Comparison of ENCODE assay signal across 8 mouse cellular contexts in the genomic region with DNA sequence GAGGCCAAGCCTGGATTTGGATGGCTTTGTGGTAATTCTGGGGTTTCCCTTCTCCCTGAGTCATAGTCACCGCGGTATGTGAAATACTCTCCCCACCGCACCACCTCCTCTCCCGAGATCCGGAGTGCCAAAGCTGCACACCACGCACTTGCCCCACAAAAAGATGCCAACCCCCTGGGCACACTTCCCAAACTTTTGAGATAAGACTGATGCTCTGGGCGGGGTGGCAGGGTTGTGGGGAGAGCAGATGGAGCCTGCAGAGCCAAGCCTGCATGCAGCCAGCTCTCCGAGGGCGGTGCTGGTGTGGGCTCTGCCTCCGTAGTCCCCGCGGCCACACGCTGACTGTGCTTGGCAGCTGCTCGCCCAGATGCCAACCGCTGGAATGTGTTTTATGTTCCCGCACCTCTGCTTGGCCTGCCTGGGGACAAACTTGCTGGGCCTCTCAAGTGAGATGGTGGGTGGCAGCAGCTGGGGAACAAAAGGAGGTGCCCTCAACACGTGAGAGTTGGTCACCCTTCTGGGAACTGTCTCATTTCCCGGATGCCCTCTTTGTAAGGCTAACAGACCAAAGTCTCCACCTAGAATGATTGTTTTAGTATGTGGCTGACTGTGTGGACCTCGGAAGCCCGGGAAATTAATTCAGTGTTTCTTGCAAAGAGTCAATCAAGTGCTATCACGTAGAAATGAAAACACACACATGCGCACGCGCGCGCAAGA.
A peak's percentile ranks its signal among the peaks of the same experiment; 100 is the strongest.
DNase-seq lines count a peak whose midpoint lies in the region; ATAC-seq lines count a peak whose summit lies in the region.
"Not testable (repeated sequence)": the region's sequence is repeated elsewhere in the genome, so short reads cannot be mapped to it uniquely, and the experiment has no call there.

No protein-coding gene starts in this region.

- H3K4me1 ChIP-seq in forebrain, embryonic 14.5 days (ENCODE audit: control insufficient read depth, insufficient read depth, low read length); heart, embryonic 16.5 days (ENCODE audit: control insufficient read depth, insufficient read depth, low read length); liver, embryonic 12.5 days: not testable (repeated sequence)

- WGBS in forebrain, embryonic 14.5 days, result 20% methylated on average over 26 of the region's 26 CpGs
- 25% methylated on average over 26 of the region's 26 CpGs for WGBS in heart, embryonic 16.5 days
- 26% methylated on average over 26 of the region's 26 CpGs for WGBS in liver, embryonic 12.5 days (ENCODE audit: insufficient replicate concordance)

- peak overlapping the region; percentile 32; the same call in 1 of the 2 replicates for H3K9ac ChIP-seq in forebrain, embryonic 14.5 days (ENCODE audit: low read length)
- H3K9ac ChIP-seq in heart, embryonic 16.5 days (ENCODE audit: low read length), result peak overlapping the region; percentile 47
- not testable (repeated sequence) for H3K9ac ChIP-seq in liver, embryonic 12.5 days

- not testable (repeated sequence) for H3K27me3 ChIP-seq in forebrain, embryonic 14.5 days (replicated peaks; ENCODE audit: control insufficient read depth, insufficient read depth, low read length); heart, embryonic 16.5 days (ENCODE audit: control insufficient read depth, insufficient read depth, low read length); liver, embryonic 12.5 days (replicated peaks)

- ATAC-seq in forebrain, embryonic 14.5 days, result peak; percentile 91
- peak; percentile 89 for ATAC-seq in heart, embryonic 16.5 days (replicated peaks; ENCODE audit: extremely low read depth, insufficient read depth, low FRiP score)
- not testable (repeated sequence) for ATAC-seq in liver, embryonic 12.5 days

- DNase-seq in 3T3-L1 (ENCODE audit: low read depth, low spot score), result peak; percentile 97
- DNase-seq in adrenal gland, postnatal 36 days, result peak; percentile 55 to 72
- peak; percentile 78 for DNase-seq in forebrain, embryonic 14.5 days (ENCODE audit: low spot score)
- peak; percentile 5 to 33 for DNase-seq in kidney, postnatal 25 days
- peak; percentile 63 to 66 for DNase-seq in monocyte, adult 2 months (ENCODE audit: low read depth in 1 of 2, low spot score in 2 of 2)
- DNase-seq in spleen, postnatal 10 days (ENCODE audit: low spot score in 2 of 2), result peak; percentile 8 to 22

- H3K9me3 ChIP-seq in forebrain, embryonic 14.5 days (replicated peaks; ENCODE audit: control insufficient read depth, low read length); heart, embryonic 16.5 days (replicated peaks; ENCODE audit: control insufficient read depth, low read length); liver, embryonic 12.5 days (replicated peaks): not testable (repeated sequence)

- H3K27ac ChIP-seq in forebrain, embryonic 14.5 days (ENCODE audit: low read depth, low read length), result peak overlapping the region; percentile 39; the same call in 1 of the 2 replicates
- not testable (repeated sequence) for H3K27ac ChIP-seq in heart, embryonic 16.5 days (ENCODE audit: low read length); liver, embryonic 12.5 days

- H3K36me3 ChIP-seq in forebrain, embryonic 14.5 days (ENCODE audit: control insufficient read depth, insufficient read depth, low read length); heart, embryonic 16.5 days (ENCODE audit: control insufficient read depth, insufficient read depth); liver, embryonic 12.5 days: not testable (repeated sequence)

- peak overlapping the region; percentile 24 for H3K4me3 ChIP-seq in forebrain, embryonic 14.5 days (ENCODE audit: low read depth, low read length)
- peak overlapping the region; percentile 35 for H3K4me3 ChIP-seq in heart, embryonic 16.5 days (ENCODE audit: low read length)
- H3K4me3 ChIP-seq in liver, embryonic 12.5 days, result peak overlapping the region; percentile 27

- peak overlapping the region; percentile 53 for H3K4me2 ChIP-seq in forebrain, embryonic 14.5 days (ENCODE audit: low read length)
- H3K4me2 ChIP-seq in heart, embryonic 16.5 days (ENCODE audit: low read depth, low read length), result peak overlapping the region; percentile 64
- peak overlapping the region; percentile 55 for H3K4me2 ChIP-seq in liver, embryonic 12.5 days

Comparison
In these comparisons a context has a peak if more than half of its experiments do, and no peak if none do; other contexts are left out.
1. DNase-seq: peak in every context shown above with its lines; median percentile 97 in 3T3-L1; 78 in forebrain, embryonic 14.5 days; 64 in monocyte, adult 2 months; 64 in adrenal gland, postnatal 36 days; 19 in kidney, postnatal 25 days; 15 in spleen, postnatal 10 days.